8 mouse cellular contexts compared by ENCODE assay signal in the genomic region with DNA sequence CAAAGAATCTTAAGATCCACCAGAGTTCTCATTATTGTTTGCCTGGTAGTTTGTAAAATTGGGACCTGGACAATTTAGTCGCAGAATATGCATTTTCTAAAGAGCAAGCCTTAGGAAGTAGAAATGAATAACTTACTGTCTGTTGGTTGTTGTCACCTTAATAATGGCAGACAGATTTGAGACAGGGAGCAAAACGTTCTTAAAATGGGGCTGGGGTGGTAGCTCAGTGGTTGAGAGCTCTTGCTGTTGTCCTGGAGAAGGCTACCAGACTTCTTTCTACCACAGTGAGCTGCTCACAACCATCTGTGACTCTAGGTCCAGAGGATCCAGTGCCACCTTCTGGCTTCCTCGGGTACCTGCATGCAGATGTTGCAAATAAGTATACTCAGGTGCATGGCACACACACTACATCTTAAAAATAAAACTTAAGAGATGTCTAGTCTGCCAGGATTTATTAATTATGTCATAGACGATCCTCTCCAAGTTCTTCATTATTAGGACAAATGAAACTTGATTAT. TPM values are rescaled to one million over a fixed set of nuclear protein-coding genes. Genes with fewer than 3 reads are reported as not detected.
A peak's percentile ranks its signal among the peaks of the same experiment; 100 is the strongest.
DNase-seq lines count a peak whose midpoint lies in the region; ATAC-seq lines count a peak whose summit lies in the region.

No protein-coding gene starts in this region.

- whole genome bisulfite sequencing in embryonic facial prominence, embryonic 12.5 days, result 58% methylated on average over 4 of the region's 4 CpGs
- 67% methylated on average over 4 of the region's 4 CpGs for WGBS in hindbrain, embryonic 14.5 days
- WGBS in liver, embryonic 12.5 days (ENCODE audit: insufficient replicate concordance), result 42% methylated on average over 4 of the region's 4 CpGs

- 0 out of 2 replicates have a peak, but pooled peaks cover 4% of the 10 kb centered on the region for H3K4me1 ChIP-seq in embryonic facial prominence, embryonic 12.5 days
- H3K4me1 ChIP-seq in hindbrain, embryonic 14.5 days (replicated peaks; ENCODE audit: control insufficient read depth, insufficient read depth, low read length), result peaks cover 10% of the 10 kb centered on the region
- H3K4me1 ChIP-seq in liver, embryonic 12.5 days, result peaks cover 19% of the 10 kb centered on the region

- peaks cover 33% of the 10 kb centered on the region for H3K36me3 ChIP-seq in embryonic facial prominence, embryonic 12.5 days
- H3K36me3 ChIP-seq in hindbrain, embryonic 14.5 days (replicated peaks; ENCODE audit: control insufficient read depth, insufficient read depth), result peaks cover 39% of the 10 kb centered on the region
- H3K36me3 ChIP-seq in liver, embryonic 12.5 days, result peaks cover 40% of the 10 kb centered on the region

- ATAC-seq in embryonic facial prominence, embryonic 12.5 days (ENCODE audit: insufficient number of reproducible peaks, insufficient read depth, low FRiP score, low TSS enrichment), result no peak
- no peak for ATAC-seq in hindbrain, embryonic 14.5 days (ENCODE audit: low FRiP score)
- ATAC-seq in liver, embryonic 12.5 days, result no peak

- no peak overlapping the region for H3K27ac ChIP-seq in embryonic facial prominence, embryonic 12.5 days
- no peak overlapping the region for H3K27ac ChIP-seq in hindbrain, embryonic 14.5 days
- H3K27ac ChIP-seq in liver, embryonic 12.5 days, result 0 out of 2 replicates have a peak overlapping the region, but pooled peaks have one; percentile 89

- DNase-seq in 3T3-L1 (ENCODE audit: low read depth, low spot score) (peak; percentile 79), MN1 (ENCODE audit: low spot score) (peak; percentile 71)
- DNase-seq in hindbrain, embryonic 14.5 days (ENCODE audit: low spot score), result peak; percentile 66
- DNase-seq in naive thymus-derived CD4-positive, alpha-beta T cell, adult 2 months (ENCODE audit: low read depth), result peak; percentile 67
- peak; percentile 58 for DNase-seq in thymus, postnatal 4 days
- DNase-seq in frontal cortex, postnatal 14 days (ENCODE audit: low spot score in 2 of 2), result no peak

- H3K4me3 ChIP-seq in embryonic facial prominence, embryonic 12.5 days, result peak overlapping the region; percentile 84
- H3K4me3 ChIP-seq in hindbrain, embryonic 14.5 days (replicated peaks; ENCODE audit: low read length), result peak overlapping the region; percentile 86
- peak overlapping the region; percentile 77 for H3K4me3 ChIP-seq in liver, embryonic 12.5 days

- no peak overlapping the region for H3K9ac ChIP-seq in embryonic facial prominence, embryonic 12.5 days
- H3K9ac ChIP-seq in hindbrain, embryonic 14.5 days, result peak overlapping the region; percentile 83
- H3K9ac ChIP-seq in liver, embryonic 12.5 days, result peak overlapping the region; percentile 86

- no peaks in the 10 kb centered on the region for H3K9me3 ChIP-seq in embryonic facial prominence, embryonic 12.5 days
- no peaks in the 10 kb centered on the region for H3K9me3 ChIP-seq in hindbrain, embryonic 14.5 days (ENCODE audit: control insufficient read depth, low read length)
- no peaks in the 10 kb centered on the region for H3K9me3 ChIP-seq in liver, embryonic 12.5 days (replicated peaks)

- H3K4me2 ChIP-seq in embryonic facial prominence, embryonic 12.5 days (replicated peaks), result peak overlapping the region; percentile 59
- H3K4me2 ChIP-seq in hindbrain, embryonic 14.5 days (replicated peaks), result peak overlapping the region; percentile 87
- H3K4me2 ChIP-seq in liver, embryonic 12.5 days, result peak overlapping the region; percentile 77

- H3K27me3 ChIP-seq in embryonic facial prominence, embryonic 12.5 days, result no peaks in the 10 kb centered on the region
- no peaks in the 10 kb centered on the region for H3K27me3 ChIP-seq in hindbrain, embryonic 14.5 days (ENCODE audit: control insufficient read depth, insufficient read depth, low read length)
- H3K27me3 ChIP-seq in liver, embryonic 12.5 days (replicated peaks), result no peaks in the 10 kb centered on the region

RNA-seq across cellular contexts. Expression of a gene that starts 1.0 kb away (rescaled TPM):
- 39.6 and 41.7 TPM in 2 replicates for polyA plus RNA-seq in embryonic facial prominence, embryonic 12.5 days (2016; fragmentation: Nextera tagmentation; extraction: Ambion mirVana)
- polyA plus RNA-seq in hindbrain, embryonic 14.5 days (2014; fragmentation: Nextera tagmentation; extraction: Ambion mirVana), result 50.7 and 60.4 TPM in 2 replicates
- 12.4 and 13.1 TPM in 2 replicates for polyA plus RNA-seq in liver, embryonic 12.5 days (2016; fragmentation: Nextera tagmentation; extraction: Ambion mirVana)

Comparison
In these comparisons a context has a peak if more than half of its experiments do, and no peak if none do; other contexts are left out.
1. DNase-seq: peak in 3T3-L1 (single experiment), MN1 (single experiment), hindbrain, embryonic 14.5 days (single experiment), naive thymus-derived CD4-positive, alpha-beta T cell, adult 2 months (single experiment) and thymus, postnatal 4 days (single experiment); none in frontal cortex, postnatal 14 days (0 of 2).
2. Peak in every context shown above with its lines, with median percentiles within 50 percentile points of each other: H3K4me2 ChIP-seq and H3K4me3 ChIP-seq.